Mouse (Mus musculus): ENCODE data around the gene Dapk3.
"Not testable (repeated sequence)": the region's sequence is repeated elsewhere in the genome, so short reads cannot be mapped to it uniquely, and the experiment has no call there.

GRCm38 (mm10) chr10:81169411-81169900 is 13.3 kb upstream of the Dapk3 start:
- not testable (repeated sequence) for TF ChIP-seq CTCF (IDR thresholded peaks at IDR 0.05; ENCODE audit: extremely low read depth, insufficient read depth, insufficient read length, insufficient replicate concordance); POLR2A (IDR thresholded peaks at IDR 0.05; ENCODE audit: low read depth, low read length)
